Mouse (Mus musculus) c-Kit-negative CD71-positive TER-119-positive erythroid progenitor cells, embryonic 14.5 days (primary cell): ENCODE measurements around the gene Tmem156.

Experiments used
- DNase-seq: peaks from one replicate; pipeline ENCODE4 v3.0.0-alpha.2; 2013; ENCODE audit warnings: low read depth, low spot score

Gene Tmem156

DNA sequence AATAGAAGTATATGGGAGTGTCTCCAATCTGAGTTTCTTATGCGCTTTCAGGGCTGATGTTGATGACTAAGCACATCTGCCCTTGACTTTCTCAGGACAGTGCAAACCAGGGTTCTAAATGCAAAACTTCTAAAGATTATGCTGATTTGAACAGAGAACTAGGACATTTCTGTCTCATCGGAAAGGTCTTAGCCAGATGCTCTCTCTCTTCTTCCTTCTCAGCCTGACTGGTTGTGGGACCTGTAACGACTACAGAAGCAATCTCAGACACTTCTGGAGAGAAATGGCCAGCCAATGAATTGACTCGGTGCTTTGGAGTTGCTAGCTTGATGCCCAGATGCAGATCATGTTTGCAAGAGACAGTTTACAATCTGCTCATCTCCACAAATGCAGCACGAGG is 42.1 kb downstream of the Tmem156 start:
- DNase-seq = no peak

DNA sequence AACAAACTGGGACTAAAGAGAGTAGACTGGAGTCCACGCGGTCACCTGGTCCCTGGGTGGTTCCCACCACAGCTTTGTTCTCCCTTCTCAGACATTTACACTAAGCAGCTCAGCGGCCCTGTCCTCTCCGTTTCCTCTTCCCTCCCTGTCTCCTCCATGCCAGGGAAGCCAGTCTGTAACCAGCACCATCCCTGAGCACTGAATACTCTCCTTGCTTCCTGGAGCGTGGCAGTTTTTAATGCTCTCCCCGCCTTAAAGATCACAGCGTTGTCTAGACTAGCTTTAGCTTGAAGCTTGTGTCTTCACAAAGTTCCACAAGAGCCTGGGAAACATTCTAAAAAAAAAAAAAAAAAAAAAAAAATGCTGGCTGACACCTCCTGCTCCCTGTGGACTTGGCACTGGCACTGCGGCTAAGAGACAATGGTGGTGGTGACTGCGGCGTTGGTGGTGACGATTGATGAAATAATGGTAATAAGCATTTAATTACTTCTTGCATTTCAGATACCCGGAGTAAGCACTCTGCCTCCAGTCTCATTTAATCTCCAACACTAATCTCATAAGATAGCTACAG is 44.6 kb downstream of the Tmem156 start:
- no peak for DNase-seq

DNA sequence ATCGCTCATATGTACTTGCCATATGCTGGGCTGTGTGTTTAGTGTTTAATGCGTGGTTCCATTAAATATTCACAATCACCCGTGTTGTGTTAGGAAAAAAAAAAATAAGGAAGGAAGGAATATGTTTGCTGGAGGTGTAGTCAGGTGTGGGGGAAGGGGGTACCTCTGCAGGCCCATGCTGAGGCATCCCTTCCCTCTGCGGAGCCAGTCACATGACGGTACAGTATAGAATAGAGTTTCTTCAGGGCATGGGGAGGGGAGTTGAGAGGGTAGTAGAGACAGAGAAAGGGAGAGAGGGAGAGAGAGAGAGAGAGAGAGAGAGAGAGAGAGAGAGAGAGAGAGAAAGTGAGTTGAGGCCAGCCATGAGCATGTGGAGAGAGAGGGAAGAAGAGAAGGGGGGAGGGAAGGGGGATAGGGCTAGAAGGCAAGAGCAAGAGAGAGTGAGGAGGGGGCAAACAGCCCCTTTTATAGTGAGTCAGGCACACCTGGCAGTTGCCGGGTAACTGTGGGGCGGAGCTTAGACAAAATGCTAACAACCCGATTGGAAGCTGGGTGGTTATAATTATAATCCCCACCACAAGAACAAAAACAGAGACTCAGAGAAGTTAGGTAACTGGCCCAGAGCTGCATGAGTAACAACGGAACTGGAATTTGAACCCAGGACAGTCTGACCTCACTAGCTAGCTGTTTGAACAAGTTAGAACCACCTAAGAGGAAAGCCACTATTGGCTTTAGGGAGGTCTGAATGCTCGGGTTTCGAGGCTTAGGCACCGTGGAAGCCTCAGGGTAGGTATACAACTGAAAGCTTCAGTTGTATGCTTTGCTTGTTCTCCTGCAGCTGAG is 45.3 kb downstream of the Tmem156 start:
- DNase-seq = no peak

DNA sequence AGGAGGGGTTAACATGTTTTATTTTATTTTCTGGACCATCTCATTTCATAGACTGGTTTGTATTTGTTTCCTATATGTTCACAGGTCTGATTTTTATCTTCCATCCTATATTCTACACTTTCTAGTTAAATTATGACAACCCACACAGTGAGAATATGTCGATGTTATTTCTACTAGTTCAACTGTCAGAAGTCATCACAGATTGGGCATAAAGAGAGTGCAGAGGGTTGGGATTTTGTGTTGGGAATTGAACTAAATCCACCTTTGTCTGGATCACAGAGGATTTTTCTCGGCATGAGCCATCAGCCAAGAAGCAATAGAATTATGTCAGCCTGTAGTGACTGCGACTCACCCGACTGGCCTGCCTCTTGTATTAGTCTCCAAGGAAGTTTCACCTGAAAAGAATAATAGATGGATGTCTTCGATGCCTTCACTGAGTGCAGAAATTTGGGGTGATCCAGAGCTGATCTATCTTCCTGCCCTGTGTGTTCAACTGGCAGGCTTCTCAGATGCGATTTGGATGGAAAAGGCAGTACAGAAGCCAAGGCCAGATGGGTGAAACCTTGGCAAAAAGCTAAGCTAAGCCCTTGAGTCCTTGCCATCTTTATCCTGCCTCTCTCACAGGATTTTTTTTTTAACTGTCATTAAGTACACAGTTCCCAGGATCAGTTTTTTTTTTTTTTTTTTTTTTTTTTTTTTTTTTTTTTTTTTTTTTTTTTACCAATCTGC is 46.1 kb downstream of the Tmem156 start:
- DNase-seq = no peak

DNA sequence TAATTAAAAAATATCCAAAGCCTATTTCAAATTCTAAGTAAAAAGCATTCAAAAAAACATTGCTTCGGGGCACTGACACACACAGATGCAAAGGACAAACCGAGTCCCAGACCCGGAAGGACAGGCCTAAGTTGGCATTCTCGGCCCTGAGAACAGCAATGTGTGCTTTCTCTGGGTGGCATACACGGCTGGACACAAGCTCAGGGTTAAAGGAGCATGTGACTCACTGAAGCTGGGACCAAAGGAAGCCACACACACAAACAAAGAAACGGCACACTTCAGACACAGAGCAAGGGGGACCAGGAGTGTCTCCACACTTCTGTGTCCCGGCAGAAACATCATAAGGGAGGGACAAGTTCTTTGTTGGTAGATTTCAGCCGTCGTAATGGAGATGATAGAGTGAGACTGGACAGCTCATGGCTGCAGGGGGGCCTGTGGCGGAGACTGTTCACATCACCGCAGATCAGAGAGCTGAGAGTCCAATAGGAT is 48.5 kb downstream of the Tmem156 start:
- no peak for DNase-seq

DNA sequence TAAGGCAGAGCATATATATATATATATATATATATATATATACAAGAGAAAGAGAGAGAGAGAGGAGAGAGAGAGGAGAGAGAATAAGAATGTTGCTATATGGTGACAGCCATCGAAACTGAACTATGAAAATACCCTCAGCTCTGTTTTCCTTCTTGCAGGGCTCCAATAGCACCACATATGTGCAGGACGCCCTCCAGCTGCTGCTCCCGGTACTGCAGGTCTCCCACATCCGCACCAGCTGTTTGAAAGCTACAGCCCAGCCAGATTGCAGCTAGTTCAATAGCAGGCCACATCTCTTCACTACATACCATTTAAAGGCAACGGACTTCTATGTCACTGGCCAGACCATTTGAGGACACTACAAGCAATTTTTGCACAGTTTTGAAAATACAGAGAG is 51.5 kb downstream of the Tmem156 start:
- DNase-seq = no peak

DNA sequence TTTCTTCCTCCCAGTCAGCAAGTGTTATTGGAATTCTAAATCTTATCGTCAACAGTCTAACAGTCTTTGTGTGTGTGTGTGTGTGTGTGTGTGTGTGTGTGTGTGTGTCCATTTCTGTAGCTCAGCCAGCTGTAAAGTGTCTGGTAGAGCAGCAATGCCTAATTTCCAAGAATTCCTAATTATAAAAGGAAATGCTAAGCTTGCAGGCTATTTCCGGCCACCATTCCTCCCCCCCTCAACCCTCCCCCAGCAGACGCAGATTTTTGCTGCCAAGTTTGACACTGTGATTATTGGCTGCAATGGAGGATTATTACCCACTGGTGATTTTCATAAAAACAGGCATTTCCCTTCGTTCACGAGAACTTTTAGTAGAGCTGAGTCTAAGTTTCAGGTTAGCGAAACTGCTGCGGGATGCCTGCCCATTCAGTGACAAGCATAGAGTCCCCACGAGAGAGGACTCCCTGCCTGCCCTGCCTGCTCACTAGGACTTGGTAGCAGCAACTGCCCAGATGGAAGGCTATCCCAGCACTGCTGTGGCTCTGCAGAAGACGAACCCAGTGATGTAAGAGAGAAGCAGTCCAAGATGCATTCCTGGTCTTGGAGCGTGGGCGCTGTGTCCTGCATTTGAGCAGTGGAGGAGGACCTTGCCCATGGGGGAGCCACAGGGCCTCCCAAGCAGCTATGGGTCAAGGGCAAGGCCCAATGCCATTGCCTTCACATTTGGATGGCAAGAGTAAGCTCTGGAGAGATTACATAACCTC is 52.9 kb downstream of the Tmem156 start:
- DNase-seq = no peak

DNA sequence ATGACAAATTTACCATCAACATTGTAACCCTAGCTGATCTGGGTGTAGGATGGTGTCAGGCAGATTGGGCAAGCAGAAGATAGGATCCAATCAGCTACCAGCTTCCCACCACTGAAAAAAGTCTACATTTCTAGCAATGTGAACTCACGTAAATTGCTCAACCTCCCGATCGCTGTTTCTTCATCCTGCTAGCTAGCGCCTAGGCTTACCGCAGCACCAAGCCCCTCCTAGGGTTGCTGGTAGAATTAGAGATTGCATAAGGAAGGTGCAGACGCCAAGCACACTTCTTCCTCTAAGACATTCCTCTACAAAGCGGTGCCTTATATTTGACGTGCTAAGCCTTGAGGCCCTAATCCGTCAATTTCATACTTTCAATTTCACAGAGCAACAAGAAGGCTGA is 53.6 kb downstream of the Tmem156 start:
- no peak for DNase-seq

DNA sequence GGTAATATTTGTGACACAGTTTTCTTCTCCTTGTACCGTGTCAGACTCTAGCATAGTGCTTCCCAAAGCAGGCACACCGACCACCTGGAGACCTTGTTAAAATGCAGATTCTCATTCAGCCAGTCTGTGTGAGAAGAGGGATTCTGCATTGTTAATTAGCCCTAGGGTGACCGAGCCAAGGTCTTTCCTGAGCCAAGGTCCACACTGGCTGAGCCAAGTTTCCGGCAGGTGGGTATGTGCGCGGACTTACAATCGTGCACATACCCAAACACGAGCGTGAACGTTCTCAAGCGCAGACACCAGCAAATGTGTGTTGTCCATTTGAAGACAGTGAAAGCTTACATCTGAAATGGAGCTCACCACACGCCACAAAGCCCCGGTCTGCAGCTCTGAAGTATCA is 55.3 kb downstream of the Tmem156 start:
- no peak for DNase-seq

DNA sequence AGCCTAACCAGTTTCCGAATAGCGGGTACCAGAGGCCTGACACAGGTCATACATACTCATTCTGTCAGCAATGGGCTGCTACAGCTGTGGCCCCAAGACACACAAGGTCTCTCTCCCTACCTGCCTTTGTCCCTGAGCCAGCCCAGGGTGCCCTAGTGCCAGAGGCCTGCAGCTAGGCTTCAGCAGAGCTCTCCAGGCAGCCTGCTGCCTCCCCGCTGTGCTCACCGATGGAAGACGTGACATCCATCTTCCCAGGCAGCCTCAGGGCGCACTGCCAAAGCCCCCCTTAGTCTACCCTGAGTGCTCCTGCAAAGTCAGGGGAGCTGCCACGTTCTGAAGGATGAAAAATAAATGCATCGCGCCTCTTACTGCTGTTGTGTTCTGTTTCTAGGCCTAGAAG is 63.9 kb downstream of the Tmem156 start:
- no peak for DNase-seq

DNA sequence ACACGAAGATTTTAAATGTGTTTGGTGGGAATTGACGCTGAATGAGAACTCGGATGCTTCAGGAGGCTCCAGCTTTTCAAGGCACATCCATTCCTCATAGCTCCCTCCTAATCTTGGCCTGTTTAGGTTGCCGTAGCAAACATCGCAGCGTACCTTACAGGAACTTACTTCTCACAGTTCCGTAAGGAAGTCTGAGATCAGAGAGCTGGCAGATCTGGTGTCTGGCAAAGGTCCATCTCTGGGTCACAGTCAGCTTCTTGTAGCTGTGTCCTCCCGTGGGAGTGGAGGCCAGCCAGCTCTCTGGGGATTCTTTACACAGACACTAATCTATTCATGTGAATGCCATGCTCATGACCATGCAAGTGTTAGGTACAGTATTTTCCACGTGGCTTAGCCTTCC is 65.2 kb downstream of the Tmem156 start:
- DNase-seq = no peak

DNA sequence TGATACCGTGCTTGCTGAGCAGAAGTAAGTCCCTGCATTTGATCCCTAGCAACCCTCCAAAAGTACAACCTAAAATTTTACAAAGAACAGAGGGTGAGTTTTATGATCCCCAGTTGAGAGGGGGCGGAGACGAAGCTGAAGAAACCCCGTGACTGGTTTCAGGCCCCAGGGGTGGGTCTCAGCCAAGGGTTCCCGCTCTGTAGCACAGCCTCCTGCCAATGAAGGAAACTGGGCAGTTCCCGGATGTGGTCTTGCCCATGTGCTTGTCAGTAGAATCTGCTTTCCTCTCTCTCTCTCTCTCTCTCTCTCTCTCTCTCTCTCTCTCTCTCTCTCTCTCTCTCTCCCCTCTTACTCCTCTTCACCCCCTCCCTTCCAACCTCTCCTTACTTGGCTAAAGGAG is 66.0 kb downstream of the Tmem156 start:
- no peak for DNase-seq

DNA sequence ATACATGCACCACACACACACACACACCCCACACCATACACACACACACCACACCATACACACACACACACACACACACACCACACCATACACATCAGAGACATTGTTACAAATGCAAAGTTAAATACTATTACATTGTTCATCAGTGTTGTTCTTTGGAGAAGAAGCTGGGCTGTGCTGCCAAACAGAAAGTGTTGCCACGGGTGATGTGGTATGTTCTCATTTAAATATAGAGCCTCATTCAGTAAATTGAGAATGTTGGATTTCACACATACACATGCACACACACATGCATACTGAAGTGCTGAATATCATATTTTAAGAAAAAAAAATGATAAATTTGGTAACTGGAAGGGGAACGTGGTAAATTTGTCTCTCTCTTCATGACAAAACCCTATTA is 67.3 kb downstream of the Tmem156 start:
- DNase-seq = no peak

DNA sequence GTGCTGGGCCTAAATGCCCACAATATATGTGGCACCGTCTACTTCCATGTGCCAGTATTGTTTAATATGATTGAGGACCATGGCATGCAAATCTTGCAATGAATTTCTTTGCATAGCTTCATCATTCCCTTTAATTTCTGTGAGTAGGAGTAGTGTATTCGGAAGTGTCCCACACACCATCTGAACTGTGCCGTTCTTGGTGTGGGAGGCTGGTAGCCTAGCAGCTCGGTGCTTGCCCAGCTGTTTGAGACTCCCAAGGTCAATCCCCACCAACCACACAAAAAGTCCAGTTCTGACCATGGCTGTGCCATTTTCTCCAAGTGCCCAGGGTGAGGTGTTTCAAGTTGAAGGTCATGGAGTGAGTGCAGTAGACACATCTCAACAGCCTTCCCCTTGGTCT is 69.9 kb downstream of the Tmem156 start:
- DNase-seq = no peak

DNA sequence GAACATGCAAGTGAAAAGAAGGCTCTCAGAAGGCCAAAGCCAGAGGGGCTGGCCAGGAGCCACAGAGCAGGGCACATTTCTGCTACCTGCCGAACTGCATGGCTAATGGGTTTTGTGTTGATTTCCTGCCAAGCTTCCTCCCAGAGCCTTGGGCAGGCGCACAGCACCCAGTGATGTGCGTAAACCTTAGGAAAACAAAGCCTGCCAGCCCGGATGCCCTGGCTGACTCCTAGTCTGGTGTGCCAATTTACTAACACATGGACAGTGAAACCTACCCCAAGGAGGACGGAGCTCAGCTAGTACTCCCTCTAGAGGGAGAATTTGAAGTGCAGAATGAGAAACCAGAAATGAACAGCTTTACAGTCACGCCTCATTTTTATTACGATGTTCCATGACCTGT is 72.1 kb downstream of the Tmem156 start:
- DNase-seq = no peak

DNA sequence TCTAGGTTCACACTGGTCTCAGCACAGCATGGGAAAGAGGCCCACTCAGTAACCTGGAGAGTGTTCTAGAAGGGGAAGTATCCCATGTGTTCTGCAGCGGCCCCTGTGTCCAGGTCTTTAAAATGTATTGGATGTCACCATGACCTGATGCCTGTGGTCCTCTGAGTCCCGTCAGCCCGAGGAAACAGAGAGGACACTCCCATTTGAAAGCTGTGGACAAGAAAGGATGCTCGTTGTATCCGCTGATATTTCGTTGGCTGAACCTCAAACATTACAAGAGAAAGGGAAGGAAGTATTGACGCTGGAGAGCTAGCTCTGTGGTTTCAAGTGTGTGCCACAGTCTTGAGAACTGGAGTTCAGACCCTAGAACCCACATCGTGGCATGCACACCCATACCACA is 72.8 kb downstream of the Tmem156 start:
- no peak for DNase-seq

DNA sequence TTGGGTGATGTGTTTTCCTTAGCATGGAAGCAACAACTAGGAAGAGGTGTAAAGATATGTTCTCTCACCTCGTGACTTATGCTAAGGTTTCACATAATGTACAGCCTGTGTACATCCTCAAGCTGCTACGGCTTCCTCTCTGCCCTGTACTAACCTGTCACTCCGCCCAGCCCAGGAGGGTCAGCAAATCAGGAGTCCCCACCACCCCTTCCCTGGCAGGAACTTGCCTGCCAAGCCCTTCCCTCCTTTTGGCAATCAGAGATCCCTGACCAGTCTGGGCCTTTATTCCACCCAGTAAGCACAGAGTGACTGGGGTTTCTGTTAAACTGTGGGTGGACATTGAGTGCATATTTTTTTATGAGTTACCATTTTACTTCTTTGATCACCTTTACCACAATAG is 76.4 kb downstream of the Tmem156 start:
- DNase-seq = no peak

DNA sequence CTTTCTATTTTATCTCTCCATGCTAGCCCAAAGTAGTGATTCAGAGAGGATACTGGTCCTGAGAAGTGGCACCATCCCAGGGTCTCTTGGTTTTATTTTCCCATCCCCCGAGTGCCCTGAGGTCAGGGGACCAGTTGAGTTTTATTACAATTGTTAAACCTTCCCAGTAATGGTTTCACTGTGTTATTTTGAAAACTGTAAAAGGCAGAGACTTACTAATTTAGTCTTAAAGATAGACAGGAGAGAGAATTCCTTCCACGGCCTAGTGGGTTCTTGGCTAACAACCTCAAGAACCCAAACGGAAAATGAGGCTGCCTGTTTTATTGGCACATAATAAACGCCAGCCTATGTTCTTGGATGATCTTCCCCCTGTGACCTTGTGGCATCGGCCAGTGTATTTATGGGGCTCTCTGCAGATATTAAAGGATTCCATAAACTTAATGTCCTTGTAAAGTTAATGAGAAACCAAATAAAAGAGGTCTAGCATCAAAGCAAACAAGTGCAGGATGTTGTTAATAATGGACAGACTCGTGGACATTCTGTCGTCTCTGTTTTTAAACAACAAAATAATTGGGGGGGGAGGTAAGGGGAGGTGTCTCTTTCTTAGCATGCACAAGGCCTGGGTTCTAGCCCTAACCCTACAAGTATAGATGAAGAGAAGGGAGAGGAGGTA is 79.9 kb downstream of the Tmem156 start:
- no peak for DNase-seq

DNA sequence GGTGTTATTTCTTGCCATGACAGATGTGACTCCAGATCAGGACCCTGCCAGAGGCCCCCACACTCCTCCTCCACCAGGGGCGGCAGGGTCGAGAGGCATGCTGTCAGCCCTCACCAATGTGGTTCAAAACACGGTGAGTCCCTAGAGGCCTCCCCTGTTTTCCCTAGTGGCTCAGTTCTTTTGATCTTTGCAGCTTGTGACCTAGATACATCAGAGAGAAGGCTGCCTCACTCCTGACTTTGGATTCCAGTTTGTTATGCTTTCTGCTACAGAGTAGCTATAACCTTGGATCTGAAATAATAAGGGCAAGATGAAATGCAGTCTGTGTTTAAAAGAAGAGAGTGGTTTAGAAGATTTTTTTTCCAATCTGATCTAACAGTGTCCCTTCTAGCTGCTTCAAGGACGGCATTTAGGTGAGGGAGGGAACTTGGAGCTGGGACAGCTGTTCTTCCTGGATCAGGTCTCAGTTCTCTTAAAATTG is 85.9 kb downstream of the Tmem156 start:
- DNase-seq = no peak

DNA sequence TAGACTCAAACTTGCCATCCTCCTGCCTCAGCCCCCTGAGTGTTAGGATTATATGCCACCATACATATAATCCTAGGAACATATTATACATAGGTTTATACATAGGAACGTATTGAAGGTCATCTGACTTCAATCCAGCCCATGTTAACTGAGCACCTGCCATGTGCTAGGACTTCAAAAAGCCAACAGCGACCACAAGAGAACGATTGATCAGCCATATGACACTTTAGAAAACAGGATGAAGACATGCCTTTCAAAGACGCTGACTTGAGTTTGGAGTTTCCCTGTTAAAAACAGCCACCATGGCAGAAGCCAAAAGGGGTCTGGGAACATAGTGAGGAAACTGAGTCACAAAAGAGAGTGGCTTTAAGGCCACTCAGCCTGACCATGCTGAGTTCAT is 86.7 kb downstream of the Tmem156 start:
- no peak for DNase-seq
